Mouse (Mus musculus) heart, postnatal 14 days (tissue): Measurements from ENCODE around the gene Aqp11. TPM values are rescaled to one million over a fixed set of nuclear protein-coding genes. Genes with fewer than 3 reads are reported as not detected.

Experiments used
- DNase-seq, 2 experiments: peaks; one replicate each; pipeline ENCODE4 v3.0.0; 2021 to 2022
- intact Hi-C: fragments of 180-260 bp; cut with DNase I; formaldehyde crosslinking; loops from one replicate; pipeline ENCODE4 v1.15.1; 2025
- total RNA-seq, 2 experiments: library from RNA; stranded (reverse); gene quantifications; 2 replicates each; pipeline ENCODE4 v1.2.3; 2021

The Aqp11 gene
- total RNA-seq, 2 experiments from 2014 or later, result 3.5 to 7.9 TPM

DNA sequence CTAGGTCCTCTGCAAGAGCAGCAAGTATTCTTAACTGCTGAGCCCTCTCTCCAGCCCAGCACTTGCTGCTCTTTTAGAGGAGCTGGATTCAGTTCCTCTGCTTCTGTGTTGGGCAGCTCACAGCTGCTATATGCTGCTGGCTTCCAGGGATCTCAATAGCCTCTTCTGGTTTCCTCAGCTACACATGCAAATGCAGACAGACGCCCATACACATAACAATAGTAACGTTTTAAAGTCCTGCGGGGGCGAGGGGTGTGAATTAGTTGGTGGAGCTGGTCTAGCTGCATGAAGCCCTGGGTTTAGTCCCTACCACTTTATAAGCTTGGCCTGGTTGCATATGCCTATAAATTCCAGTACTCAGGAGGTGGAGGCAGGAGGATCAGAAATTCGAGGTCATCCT lies 19.0 kb downstream of the Aqp11 start:
- intact Hi-C loops, result no loop called here
- no peak for DNase-seq

DNA sequence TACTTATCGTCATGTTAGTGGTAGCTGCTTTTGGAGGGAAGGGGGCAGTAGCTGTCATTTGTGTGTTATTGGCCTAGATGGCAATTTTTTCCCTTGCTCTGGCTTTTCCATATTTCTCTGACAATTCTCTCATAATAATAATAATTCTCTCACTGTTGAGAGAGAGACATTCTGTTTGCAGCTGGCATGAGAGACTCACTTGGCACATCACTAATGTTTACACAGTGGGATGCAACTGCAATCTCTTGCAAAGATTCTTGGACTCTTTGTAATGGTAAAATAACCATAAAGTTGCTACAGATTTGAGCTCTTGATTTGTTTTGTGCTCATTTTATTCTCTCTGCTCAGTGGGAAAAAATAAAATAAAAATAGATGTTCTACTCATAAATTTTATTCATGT lies 20.8 kb downstream of the Aqp11 start:
- intact Hi-C loops, result no loop called here
- no peak for DNase-seq

DNA sequence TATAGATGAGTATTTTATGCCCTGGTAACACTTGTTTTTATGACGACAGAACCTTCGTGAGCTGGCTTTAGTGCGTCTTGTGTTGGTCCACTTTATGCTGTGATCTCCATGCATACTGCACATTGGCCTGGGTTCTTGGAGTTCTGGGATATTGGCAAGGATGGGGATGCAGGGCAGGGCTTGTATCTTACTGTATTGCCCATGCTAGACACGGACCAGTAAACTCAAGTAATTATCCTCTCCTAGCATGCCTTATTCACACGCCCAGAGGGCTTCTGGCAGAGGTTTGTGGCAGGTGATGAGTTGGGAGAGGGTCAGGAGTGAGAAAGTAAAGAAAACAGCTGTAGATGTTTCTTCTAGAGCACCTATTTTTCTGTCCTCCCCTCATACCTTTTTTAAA lies 23.4 kb downstream of the Aqp11 start:
- no peak for DNase-seq
- intact Hi-C loops, result no loop called here

DNA sequence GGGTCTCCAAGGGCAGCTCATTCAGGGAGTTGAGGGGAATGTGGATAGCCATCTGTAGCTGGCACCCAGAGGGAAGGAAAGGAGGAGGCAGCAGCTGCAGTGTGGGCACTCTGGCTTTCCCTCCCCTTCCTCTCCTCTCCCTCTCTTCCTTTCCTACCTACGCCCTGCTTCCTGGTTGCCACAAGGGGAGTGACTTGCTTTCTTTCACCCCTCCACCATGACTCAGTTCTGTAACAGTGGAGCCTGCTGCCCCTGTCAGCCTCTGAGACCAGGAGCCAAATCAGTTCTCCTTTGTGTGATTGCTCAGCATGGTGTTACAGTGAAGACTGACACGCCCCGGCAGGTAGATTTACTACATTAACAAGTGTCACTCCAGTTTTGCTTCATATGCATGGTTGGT lies 28.9 kb downstream of the Aqp11 start:
- intact Hi-C loops, result no loop called here

DNA sequence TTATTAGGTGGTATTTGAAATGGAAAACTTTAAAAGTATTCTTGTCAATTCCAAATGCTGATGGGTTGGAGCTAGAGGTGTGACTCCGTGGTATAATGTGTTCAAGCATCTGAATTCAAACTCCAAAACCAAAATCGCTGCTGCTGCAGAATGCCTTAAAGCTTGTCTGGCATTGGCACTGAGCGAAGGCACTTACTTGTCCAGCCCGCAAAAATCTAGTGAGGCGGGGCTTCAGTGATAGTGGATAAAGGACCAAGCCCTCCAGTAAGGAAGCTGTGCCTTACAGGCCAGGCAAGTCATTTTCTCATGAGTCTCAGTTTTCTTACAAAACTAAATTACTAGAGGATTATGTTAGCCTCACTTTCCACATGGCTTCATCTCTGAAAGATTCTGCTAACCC lies 30.3 kb downstream of the Aqp11 start:
- DNase-seq, result no peak
- intact Hi-C loops, result no loop called here

More for the DNA sequence above, 28.9 kb downstream of the Aqp11 start:
- no peak for DNase-seq

DNA sequence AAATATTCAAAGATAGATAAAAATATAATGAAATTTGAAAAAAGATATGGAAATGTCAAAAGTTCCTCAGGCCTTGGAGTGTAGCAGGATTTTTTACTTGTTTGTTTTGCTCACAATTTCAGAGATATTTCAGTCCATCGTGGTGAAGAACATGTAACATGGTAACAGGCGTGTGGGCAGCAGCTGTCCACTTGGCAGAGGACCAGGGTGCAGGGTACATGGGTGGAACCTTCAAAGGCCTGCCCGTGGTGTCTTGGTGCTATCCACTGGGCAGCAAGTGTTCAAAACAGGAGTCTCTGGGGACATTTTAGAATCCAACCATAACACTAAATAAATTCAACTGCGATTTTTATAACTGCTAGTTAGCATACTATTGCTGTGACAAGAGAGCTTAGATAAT lies 31.0 kb downstream of the Aqp11 start:
- no peak for DNase-seq
- intact Hi-C loops, result no loop called here

DNA sequence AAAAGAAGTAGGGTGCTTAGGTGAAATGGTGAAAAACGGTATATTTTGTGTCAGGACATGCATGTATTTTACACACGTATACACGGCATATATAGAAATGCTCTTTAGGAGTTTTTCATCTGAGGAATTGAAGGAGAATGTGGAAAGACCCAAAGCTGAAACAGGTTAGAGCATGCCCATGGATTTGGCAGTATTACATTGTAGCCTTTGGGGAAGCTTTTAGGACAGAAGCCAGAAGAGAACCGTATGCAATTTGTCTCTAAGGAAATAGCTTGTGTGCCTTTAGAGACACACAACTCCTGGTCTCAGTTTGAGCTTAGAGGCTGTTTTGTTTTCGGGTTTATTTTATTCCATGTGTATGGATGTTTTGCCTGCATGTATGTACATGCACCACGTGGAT lies 37.0 kb downstream of the Aqp11 start:
- no peak for DNase-seq
- intact Hi-C loops, result no loop called here

DNA sequence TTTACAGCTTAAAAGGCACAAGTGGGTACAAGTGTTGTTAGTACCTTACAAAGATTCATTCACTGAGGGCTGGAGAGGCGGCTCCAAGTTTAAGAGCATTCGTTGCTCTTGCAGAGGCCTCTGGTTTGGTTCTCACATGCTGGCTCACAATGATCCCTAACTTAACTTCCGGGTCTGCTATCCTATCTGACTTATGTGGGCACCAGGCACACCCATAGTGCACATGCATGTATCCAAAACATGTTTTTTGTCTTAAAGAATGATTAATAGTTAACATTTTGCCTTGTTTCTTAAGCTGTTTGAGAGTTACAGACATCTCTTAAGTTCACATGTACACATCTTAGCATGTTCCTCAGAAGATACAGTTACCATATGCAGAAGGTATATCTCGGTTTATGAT lies 37.9 kb downstream of the Aqp11 start:
- no peak for DNase-seq
- intact Hi-C loops, result no loop called here

DNA sequence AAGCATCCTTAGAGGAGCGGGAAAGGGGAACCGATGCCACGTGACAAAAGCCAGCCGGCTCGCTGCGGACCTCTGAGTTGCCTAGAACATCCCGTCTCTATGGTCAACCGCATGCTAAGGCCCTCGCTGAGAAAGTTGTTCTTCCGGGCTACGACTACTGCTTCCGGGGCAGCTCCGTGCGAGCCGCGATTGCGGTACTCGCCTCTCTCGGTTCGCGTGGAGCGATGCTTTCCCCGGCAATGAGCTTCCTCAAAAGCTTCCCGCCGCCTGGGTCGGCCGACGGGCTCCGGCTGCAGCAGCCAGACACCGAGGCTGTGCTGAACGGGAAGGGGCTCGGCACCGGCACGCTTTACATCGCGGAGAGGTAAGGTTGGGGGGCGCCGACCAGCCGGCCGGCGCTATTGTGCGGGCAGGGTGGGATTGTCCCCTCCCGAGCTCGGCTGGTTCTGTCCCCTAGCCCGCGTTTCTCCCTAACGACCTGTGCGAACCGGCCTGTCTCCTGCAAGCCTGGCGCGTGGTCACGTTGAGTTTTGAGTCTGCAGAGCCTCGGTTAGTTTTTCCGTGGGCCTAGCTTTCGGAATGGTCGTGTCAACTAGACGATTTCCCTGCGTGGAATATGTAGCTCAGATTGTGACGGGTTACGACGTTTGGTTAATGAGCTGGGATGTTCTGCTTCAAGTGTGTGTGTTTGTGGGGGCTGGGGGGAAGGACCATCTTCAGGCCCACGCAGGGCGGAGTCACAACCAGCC lies 41.4 kb downstream of the Aqp11 start, which contains the start of gene Clns1a:
Clns1a (plus strand) TSS at position 129 of the 749 bp plus-strand sequence.
- DNase-seq, result peak; percentile 89 to 93
- intact Hi-C loops, result loop anchor here (5.0 kb wide), 1 partner anchor 214 kb away; the partner anchor contains the start of gene Ints4

DNA sequence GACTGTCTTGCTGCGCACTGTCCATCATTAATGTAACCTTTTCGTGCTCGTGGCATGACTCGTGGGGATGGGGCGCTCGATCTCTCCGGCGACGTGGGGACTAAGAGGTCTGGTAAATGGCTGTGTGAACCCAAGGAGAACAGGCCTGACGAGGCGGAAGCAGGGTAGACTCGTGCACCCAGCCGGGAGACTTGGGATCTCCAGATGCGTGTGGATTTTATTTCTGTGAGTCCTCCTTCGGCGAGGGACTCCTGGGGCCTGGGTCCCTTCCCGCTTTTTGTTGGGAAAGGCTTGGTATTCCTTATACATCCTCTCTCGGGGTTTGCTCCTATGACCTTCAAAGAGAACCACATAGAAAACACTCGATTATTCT lies 42.0 kb downstream of the Aqp11 start:
- DNase-seq, result peak in 1 of 2 experiments; percentile 15
- intact Hi-C loops, result loop anchor here (5.0 kb wide), 1 partner anchor 214 kb away; the partner anchor contains the start of gene Ints4

DNA sequence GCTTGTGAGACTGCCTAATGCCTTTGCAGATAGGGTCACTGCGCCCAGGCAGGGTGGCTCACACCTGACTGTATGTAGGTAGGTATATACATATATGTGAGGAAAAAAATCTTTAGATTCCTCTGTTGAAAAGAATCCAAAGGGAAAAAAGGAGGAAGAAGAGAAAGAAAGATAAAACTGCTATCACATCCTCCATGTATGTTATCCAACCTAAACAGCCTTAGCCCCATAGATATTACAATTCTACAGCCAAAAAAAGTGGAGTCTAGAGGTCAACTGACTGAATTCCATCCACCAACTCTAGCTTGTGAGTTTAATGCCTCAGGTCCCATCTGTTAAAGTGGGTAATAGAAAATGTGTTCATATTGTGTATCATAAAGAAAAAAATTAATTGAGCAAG lies 42.6 kb downstream of the Aqp11 start:
- no peak for DNase-seq
- intact Hi-C loops, result loop anchor here (5.0 kb wide), 1 partner anchor 213 kb away; the partner anchor contains the start of gene Ints4

DNA sequence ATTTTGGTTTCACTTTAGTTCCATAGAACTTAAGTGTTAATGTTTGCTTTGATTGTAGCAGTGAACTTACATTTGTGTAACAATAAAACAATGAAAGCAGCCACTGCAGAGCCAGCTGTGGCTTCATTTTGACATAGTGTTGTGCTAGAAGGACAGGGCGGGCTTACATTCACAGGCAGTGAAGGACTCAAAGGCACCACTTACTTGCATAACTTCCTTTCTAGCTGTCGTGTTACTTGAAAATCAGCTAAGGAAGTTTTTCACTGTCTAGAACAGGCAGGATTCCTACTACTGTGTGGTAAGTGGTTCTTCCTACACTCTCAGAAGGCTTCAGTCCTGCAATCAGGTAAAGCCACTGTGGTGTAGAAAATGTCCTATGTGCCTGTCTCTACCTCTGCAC lies 50.3 kb downstream of the Aqp11 start:
- DNase-seq, result no peak
- intact Hi-C loops, result no loop called here

DNA sequence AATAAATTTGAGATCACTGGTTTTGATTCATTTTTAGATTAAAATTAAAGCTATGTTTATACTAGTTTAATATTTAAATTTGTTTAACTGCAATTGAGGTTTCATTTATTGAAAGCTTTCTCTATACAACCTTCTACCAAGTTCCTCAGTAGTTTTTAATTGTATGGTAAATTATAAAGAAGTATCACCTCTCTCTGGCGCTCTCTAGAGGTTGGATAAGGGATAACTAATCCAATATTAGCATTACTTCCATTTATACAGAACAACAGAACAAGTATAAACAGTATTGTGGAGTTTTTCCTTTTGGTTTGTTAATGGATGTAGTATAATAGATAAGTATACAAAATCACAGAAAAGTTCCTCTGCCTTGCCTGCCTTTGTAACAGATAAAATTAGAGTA lies 58.9 kb downstream of the Aqp11 start:
- DNase-seq, result no peak
- intact Hi-C loops, result loop anchor here (5.0 kb wide), 1 partner anchor 102 kb away; the partner anchor contains the start of genes Aamdc and Rsf1

Other genes with a start within 250 kb of the Aqp11 start
- gene Aamdc, start 158.8 kb downstream of the Aqp11 start, total RNA-seq, result 10 to 100 TPM; 47.5 to 48.8 TPM
- gene Rsf1, start 158.4 kb downstream of the Aqp11 start, total RNA-seq, result 10 to 100 TPM; 17.4 to 18.6 TPM
- gene Clns1a, start 41.7 kb downstream of the Aqp11 start, total RNA-seq, result 10 to 100 TPM; 29.5 to 31.1 TPM
- gene Pak1, start 50.3 kb upstream of the Aqp11 start, total RNA-seq, result 1 to 10 TPM; 1.5 to 2.0 TPM
- not detected for gene Gdpd4, start 181.7 kb upstream of the Aqp11 start, total RNA-seq